Mouse (Mus musculus) midbrain, embryonic 15.5 days (tissue): ENCODE measurements at regions not wholly inside any gene's neighbourhood (a gene's known extent, or its start where the extent isn't known, plus 50 kb on each side); places are given as distances from the start of the nearest gene placed in this dataset.

Source experiments
- ATAC-seq: fragments of 200-750 bp; cut with Nextera tagmentation; replicated peaks from 2 replicates; pipeline ENCODE4 v1.8.0; 2017; ENCODE audit warnings: moderate TSS enrichment
- H3K27ac ChIP-seq: fragments of 300-500 bp; sonication (generic); 2 replicates; pipeline ENCODE4 v1.5.1; 2015; ENCODE audit warnings: mild to moderate bottlenecking, inconsistent platforms
- H3K27me3 ChIP-seq: fragments of 300-500 bp; sonication (generic); replicated peaks from 2 replicates; pipeline ENCODE4 v1.6.1; 2015; ENCODE audit warnings: inconsistent platforms
- H3K36me3 ChIP-seq: fragments of 300-500 bp; sonication (generic); replicated peaks from 2 replicates; pipeline ENCODE4 v1.6.1; 2015; ENCODE audit warnings: inconsistent platforms
- H3K4me1 ChIP-seq: fragments of 300-500 bp; sonication (generic); 2 replicates; pipeline ENCODE4 v1.6.1; 2015; ENCODE audit warnings: inconsistent platforms
- H3K4me2 ChIP-seq: fragments of 300-500 bp; sonication (generic); 2 replicates; pipeline ENCODE4 v1.6.1; 2015; ENCODE audit warnings: inconsistent platforms, mild to moderate bottlenecking, moderate library complexity
- H3K4me3 ChIP-seq: fragments of 300-500 bp; sonication (generic); 2 replicates; pipeline ENCODE4 v1.5.1; 2015; ENCODE audit warnings: mild to moderate bottlenecking, inconsistent platforms
- H3K9ac ChIP-seq: fragments of 300-500 bp; sonication (generic); 2 replicates; pipeline ENCODE4 v1.6.1; 2015; ENCODE audit warnings: mild to moderate bottlenecking, inconsistent platforms
- H3K9me3 ChIP-seq: fragments of 300-500 bp; sonication (generic); 2 replicates; pipeline ENCODE4 v1.6.1; 2016; ENCODE audit warnings: inconsistent platforms
- WGBS: fragments of 180-500 bp; shearing (Covaris S2); methylation state at CpG from one replicate; pipeline ENCODE4 v1.1.7; 2015; ENCODE audit warnings: mixed read lengths; 5-methylcytosine and 5-hydroxymethylcytosine counted together

DNA sequence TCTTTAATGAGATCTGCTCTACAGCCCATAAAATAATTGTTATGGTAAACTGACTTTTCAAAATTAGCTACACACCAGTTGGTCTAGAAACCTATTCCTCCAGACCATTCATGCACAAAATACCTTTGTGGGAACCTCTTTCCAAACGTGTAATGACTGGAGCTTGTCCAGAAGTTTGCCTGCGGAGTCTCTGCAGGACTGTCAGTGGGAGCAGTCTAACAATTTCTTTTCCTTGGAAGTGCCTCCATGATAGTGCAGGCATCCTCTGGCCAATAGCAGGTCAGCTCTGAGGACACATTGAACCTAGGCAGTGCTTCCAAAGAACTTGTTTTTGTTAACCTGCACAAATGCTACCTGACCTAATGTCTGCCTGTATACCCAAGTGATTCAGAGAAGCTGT, 932.3 kb downstream of the Pcdh9 start:
- ATAC-seq = no peak
- H3K4me2 ChIP-seq = no peak overlapping the region
- H3K4me3 ChIP-seq = no peak overlapping the region

GRCm38 (mm10) chr14:92955485-92955884, 935.0 kb downstream of the Pcdh9 start:
- 96% methylated on average over 3 of the region's 3 CpGs for WGBS
- H3K9ac ChIP-seq = no peak overlapping the region
- H3K36me3 ChIP-seq = no peaks in the 10 kb centered on the region
- H3K4me3 ChIP-seq = no peak overlapping the region
- ATAC-seq = no peak
- H3K27me3 ChIP-seq = no peaks in the 10 kb centered on the region
- no peak overlapping the region for H3K4me2 ChIP-seq
- H3K9me3 ChIP-seq = no peaks in the 10 kb centered on the region
- H3K4me1 ChIP-seq = no peaks in the 10 kb centered on the region
- H3K27ac ChIP-seq = no peak overlapping the region

More for the DNA sequence above, 932.3 kb downstream of the Pcdh9 start:
- Histone ChIP-seq H3K27ac (no peak overlapping the region), H3K4me1 (no peaks in the 10 kb centered on the region), H3K27me3 (no peaks in the 10 kb centered on the region), H3K9ac (no peak overlapping the region), H3K9me3 (no peaks in the 10 kb centered on the region), H3K36me3 (no peaks in the 10 kb centered on the region)
- WGBS = 15% methylated on average over 2 of the region's 2 CpGs

- no peaks in the 10 kb centered on the region for H3K9me3 ChIP-seq
- H3K4me2 ChIP-seq = no peak overlapping the region
- H3K9ac ChIP-seq = no peak overlapping the region
- no peak overlapping the region for H3K4me3 ChIP-seq
- no peak overlapping the region for H3K27ac ChIP-seq
- H3K4me1 ChIP-seq = 0 out of 2 replicates have a peak, but pooled peaks cover 3% of the 10 kb centered on the region
- ATAC-seq = peak; percentile 96
- no peaks in the 10 kb centered on the region for H3K27me3 ChIP-seq
- WGBS = 36% methylated on average over 6 of the region's 6 CpGs
- H3K36me3 ChIP-seq = no peaks in the 10 kb centered on the region
These were observed 982.8 kb downstream of the Pcdh9 start for GRCm38 (mm10) chr14:92907623-92908045.

GRCm38 (mm10) chr14:92874548-92874947, 1015.9 kb downstream of the Pcdh9 start:
- Histone ChIP-seq H3K9ac (no peak overlapping the region), H3K9me3 (no peaks in the 10 kb centered on the region)

DNA sequence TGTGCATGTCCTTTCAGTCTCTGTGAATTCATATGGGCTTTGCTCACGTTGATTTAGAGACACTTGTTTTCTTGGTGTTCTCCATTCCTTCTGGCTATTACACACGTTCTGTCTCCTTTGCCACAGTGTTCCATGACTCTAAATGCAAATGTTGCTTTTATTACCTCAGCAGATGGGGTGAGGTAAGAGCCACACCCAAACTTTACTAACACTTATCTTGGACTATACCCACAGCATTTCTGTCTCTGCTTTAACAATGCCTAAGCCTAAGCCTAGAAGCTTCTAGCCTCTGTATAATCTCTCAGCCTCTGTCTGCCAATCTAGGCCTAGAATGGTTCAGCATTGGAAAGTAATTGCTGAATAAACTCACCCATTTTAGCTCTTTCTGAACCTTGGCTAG, 1024.0 kb downstream of the Pcdh9 start:
- Histone ChIP-seq H3K9ac (no peak overlapping the region), H3K36me3 (no peaks in the 10 kb centered on the region), H3K9me3 (no peaks in the 10 kb centered on the region), H3K4me3 (no peak overlapping the region), H3K4me2 (no peak overlapping the region), H3K27me3 (no peaks in the 10 kb centered on the region), H3K4me1 (no peaks in the 10 kb centered on the region), H3K27ac (no peak overlapping the region)
- 70% methylated on average over 2 of the region's 2 CpGs for WGBS
- ATAC-seq = no peak

More at GRCm38 (mm10) chr14:92874548-92874947, 1015.9 kb downstream of the Pcdh9 start:
- no peak for ATAC-seq
- Histone ChIP-seq H3K27me3 (no peaks in the 10 kb centered on the region), H3K4me2 (no peak overlapping the region), H3K27ac (no peak overlapping the region), H3K36me3 (no peaks in the 10 kb centered on the region), H3K4me3 (no peak overlapping the region), H3K4me1 (no peaks in the 10 kb centered on the region)
- 75% methylated on average over 7 of the region's 7 CpGs for WGBS

GRCm38 (mm10) chr14:92862942-92863341, 1027.5 kb downstream of the Pcdh9 start:
- no peaks in the 10 kb centered on the region for H3K27me3 ChIP-seq
- 25% methylated on average over 2 of the region's 2 CpGs for WGBS
- H3K9ac ChIP-seq = no peak overlapping the region
- no peak overlapping the region for H3K4me3 ChIP-seq
- no peak for ATAC-seq
- H3K9me3 ChIP-seq = no peaks in the 10 kb centered on the region
- H3K4me2 ChIP-seq = no peak overlapping the region
- no peak overlapping the region for H3K27ac ChIP-seq
- H3K4me1 ChIP-seq = no peaks in the 10 kb centered on the region
- H3K36me3 ChIP-seq = no peaks in the 10 kb centered on the region

GRCm38 (mm10) chr14:92860723-92861122, 1029.8 kb downstream of the Pcdh9 start:
- Histone ChIP-seq H3K4me2 (no peak overlapping the region), H3K9me3 (no peaks in the 10 kb centered on the region), H3K27me3 (no peaks in the 10 kb centered on the region), H3K4me1 (no peaks in the 10 kb centered on the region), H3K36me3 (no peaks in the 10 kb centered on the region), H3K9ac (no peak overlapping the region), H3K4me3 (no peak overlapping the region), H3K27ac (no peak overlapping the region)
- WGBS = 57% methylated on average over 2 of the region's 2 CpGs
- no peak for ATAC-seq

DNA sequence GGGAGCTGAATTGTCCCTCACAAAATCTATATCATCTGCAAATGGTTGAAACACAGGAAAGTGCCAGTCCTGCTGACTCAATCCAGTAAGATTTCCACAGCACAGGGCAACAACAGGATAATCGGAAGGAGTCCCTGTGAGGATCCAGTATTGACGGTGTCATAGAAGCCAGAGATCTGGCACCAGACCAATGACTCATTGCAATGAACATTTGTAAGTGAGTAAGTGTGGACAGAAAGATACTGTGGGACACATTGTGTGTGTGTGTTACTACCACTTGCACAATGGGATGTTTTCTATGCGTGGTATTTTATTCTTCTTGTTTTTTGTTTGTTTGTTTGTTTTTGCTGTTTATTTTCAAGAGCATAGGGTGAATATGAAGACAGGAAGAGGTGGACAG, 1056.8 kb downstream of the Pcdh9 start:
- H3K4me3 ChIP-seq = no peak overlapping the region
- WGBS = 92% methylated on average over 3 of the region's 3 CpGs

DNA sequence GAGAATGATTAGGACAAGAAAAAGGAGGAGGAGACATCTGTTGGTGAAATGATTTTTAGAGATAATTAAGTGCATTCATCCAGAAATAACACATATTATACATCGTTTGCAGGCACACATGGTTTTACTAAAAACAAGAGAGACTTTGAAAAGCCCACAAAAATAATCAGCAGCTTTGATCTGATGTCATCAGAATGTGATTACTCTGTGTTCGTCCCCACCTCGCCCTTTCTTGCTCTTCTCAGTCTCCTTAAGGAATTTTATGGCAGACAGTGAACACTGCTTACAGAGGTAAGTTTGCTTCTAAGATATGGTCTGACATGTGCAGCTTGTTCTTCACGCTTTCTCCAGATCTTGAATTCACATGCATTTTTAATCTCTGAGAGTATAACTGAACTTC, 1061.3 kb downstream of the Pcdh9 start:
- ATAC-seq = no peak
- 51% methylated on average over 4 of the region's 4 CpGs for WGBS
- Histone ChIP-seq H3K36me3 (no peaks in the 10 kb centered on the region), H3K9me3 (no peaks in the 10 kb centered on the region), H3K27me3 (no peaks in the 10 kb centered on the region), H3K27ac (no peak overlapping the region), H3K4me3 (no peak overlapping the region), H3K4me2 (no peak overlapping the region), H3K4me1 (no peaks in the 10 kb centered on the region), H3K9ac (no peak overlapping the region)

More for the DNA sequence above, 1056.8 kb downstream of the Pcdh9 start:
- no peaks in the 10 kb centered on the region for H3K27me3 ChIP-seq
- no peaks in the 10 kb centered on the region for H3K36me3 ChIP-seq
- no peak overlapping the region for H3K9ac ChIP-seq
- H3K9me3 ChIP-seq = no peaks in the 10 kb centered on the region
- no peak overlapping the region for H3K4me2 ChIP-seq
- ATAC-seq = no peak
- H3K27ac ChIP-seq = no peak overlapping the region
- H3K4me1 ChIP-seq = no peaks in the 10 kb centered on the region

DNA sequence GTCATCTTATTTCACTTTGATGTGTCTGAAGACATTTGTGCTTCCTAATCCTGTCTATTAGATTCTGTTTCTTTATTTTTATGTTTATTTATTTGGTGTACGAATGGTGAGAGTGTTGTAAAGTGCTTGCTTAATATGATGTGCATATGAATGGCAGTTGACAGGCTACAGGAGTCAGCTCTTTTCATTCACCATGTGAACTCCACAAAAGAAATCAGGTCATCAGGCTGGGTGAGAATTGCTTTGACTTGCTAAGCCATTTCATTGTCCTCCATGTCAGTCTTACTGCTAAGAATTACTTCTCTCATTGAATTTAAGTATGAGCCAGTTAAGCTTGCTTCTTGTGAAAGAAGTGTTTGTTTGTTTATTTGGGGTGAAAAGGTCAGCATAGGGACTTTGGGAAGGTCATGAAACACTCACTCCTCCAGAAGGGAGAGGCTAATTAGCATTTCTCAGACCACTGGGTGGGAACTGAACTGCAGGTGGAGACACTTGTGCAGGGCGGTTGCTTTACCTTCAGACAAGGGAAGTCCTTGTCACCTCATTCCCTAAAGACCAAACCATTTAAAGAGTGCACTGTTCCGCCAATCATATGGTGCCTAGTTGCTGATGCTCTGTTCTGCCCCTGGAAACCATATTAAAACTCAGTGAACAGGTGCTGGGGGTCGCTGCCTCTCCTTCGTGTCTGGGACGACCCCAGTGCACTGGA, 1063.7 kb downstream of the Pcdh9 start:
- ATAC-seq = no peak
- Histone ChIP-seq H3K4me1 (no peaks in the 10 kb centered on the region), H3K9ac (no peak overlapping the region), H3K27me3 (no peaks in the 10 kb centered on the region), H3K4me3 (no peak overlapping the region), H3K36me3 (no peaks in the 10 kb centered on the region), H3K9me3 (no peaks in the 10 kb centered on the region), H3K27ac (no peak overlapping the region), H3K4me2 (no peak overlapping the region)
- 48% methylated on average over 6 of the region's 6 CpGs for WGBS

DNA sequence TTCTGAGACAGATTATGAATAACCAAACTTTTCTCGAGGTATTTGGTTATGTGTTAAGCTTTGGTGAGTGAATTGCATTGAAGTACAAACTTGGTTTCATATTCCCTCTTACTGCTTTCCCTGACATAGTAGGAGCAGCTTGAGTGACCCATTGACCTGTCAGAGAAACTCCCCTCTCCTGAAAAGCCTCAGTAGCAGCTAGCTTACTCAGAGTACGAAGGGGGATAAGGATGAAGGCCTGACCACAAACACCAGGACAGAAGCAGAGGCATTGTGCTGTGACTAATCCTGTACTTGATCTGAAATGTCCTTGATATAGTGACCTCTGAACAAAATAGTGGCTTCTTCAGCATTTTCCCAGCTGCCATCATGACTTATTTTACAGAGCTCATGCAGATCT, 1070.4 kb downstream of the Pcdh9 start:
- H3K9me3 ChIP-seq = no peaks in the 10 kb centered on the region
- no peak overlapping the region for H3K4me3 ChIP-seq
- H3K27me3 ChIP-seq = no peaks in the 10 kb centered on the region
- H3K36me3 ChIP-seq = no peaks in the 10 kb centered on the region
- H3K4me2 ChIP-seq = no peak overlapping the region
- H3K9ac ChIP-seq = no peak overlapping the region
- ATAC-seq = no peak
- no peaks in the 10 kb centered on the region for H3K4me1 ChIP-seq
- WGBS = 48% methylated on average over 2 of the region's 2 CpGs
- no peak overlapping the region for H3K27ac ChIP-seq
